Comparison of ENCODE assay signal across 1 mouse cellular context in genomic region chr8:111055031-111055634, GRCm38 (mm10).
TF ChIP-seq lines count a peak whose summit lies in the region.

No protein-coding gene starts in this region.

TF ChIP-seq in ES-E14, 5 proteins besides CTCF, POLR2A, EP300 and RAD21:
- TF ChIP-seq MAFK (IDR thresholded peaks at IDR 0.05; ENCODE audit: insufficient read depth, low read depth, low read length) (no peak), HCFC1 (IDR thresholded peaks at IDR 0.05; ENCODE audit: borderline replicate concordance, insufficient read depth, low read length) (no peak)
TF ChIP-seq in ES-E14: peak in this region for 0.
